Mouse (Mus musculus): ENCODE results near the gene Ppme1. TPM values are rescaled to one million over a fixed set of nuclear protein-coding genes. Genes with fewer than 3 reads are reported as not detected.
A peak's percentile ranks its signal among the peaks of the same experiment; 100 is the strongest.

Gene Ppme1
- polyA plus RNA-seq, 1 experiment from 2014 or later: 52.4 TPM

- H3K27ac ChIP-seq (ENCODE audit: low read length): no peak overlapping the region
- 55% methylated on average over 6 of the region's 6 CpGs for WGBS
- no peak overlapping the region for H3K9ac ChIP-seq (ENCODE audit: low read depth, low read length)
- ATAC-seq: no peak
- H3K9me3 ChIP-seq (ENCODE audit: control insufficient read depth, low read length): no peaks in the 10 kb centered on the region
- no peaks in the 10 kb centered on the region for H3K4me1 ChIP-seq (ENCODE audit: control insufficient read depth, insufficient read depth, low read length)
- H3K4me2 ChIP-seq (ENCODE audit: low read depth, low read length): no peak overlapping the region
- no peak overlapping the region for H3K4me3 ChIP-seq (ENCODE audit: low read length)
- H3K27me3 ChIP-seq (replicated peaks; ENCODE audit: control insufficient read depth, insufficient read depth, low read length): no peaks in the 10 kb centered on the region
- H3K36me3 ChIP-seq (ENCODE audit: control insufficient read depth, insufficient read depth, low read length): no peaks in the 10 kb centered on the region
These were observed 62.4 kb downstream of the Ppme1 start for GRCm38 (mm10) chr7:100309679-100310078.

GRCm38 (mm10) chr7:100309216-100309615 lies 62.9 kb downstream of the Ppme1 start:
- WGBS: 52% methylated on average over 1 of the region's 1 CpGs
- H3K36me3 ChIP-seq (ENCODE audit: control insufficient read depth, insufficient read depth, low read length): no peaks in the 10 kb centered on the region
- no peaks in the 10 kb centered on the region for H3K9me3 ChIP-seq (ENCODE audit: control insufficient read depth, low read length)
- no peak overlapping the region for H3K9ac ChIP-seq (ENCODE audit: low read depth, low read length)
- H3K27me3 ChIP-seq (replicated peaks; ENCODE audit: control insufficient read depth, insufficient read depth, low read length): no peaks in the 10 kb centered on the region
- no peak overlapping the region for H3K4me2 ChIP-seq (ENCODE audit: low read depth, low read length)
- no peaks in the 10 kb centered on the region for H3K4me1 ChIP-seq (ENCODE audit: control insufficient read depth, insufficient read depth, low read length)
- no peak overlapping the region for H3K27ac ChIP-seq (ENCODE audit: low read length)
- no peak overlapping the region for H3K4me3 ChIP-seq (ENCODE audit: low read length)
- peak; percentile 36; the same call in 1 of the 2 replicates for ATAC-seq

GRCm38 (mm10) chr7:100307872-100308653 lies 64.0 kb downstream of the Ppme1 start:
- no peak overlapping the region for H3K4me2 ChIP-seq (ENCODE audit: low read depth, low read length)
- no peaks in the 10 kb centered on the region for H3K27me3 ChIP-seq (replicated peaks; ENCODE audit: control insufficient read depth, insufficient read depth, low read length)
- H3K36me3 ChIP-seq (ENCODE audit: control insufficient read depth, insufficient read depth, low read length): no peaks in the 10 kb centered on the region
- no peak overlapping the region for H3K9ac ChIP-seq (ENCODE audit: low read depth, low read length)
- WGBS: 72% methylated on average over 5 of the region's 6 CpGs
- H3K4me1 ChIP-seq (ENCODE audit: control insufficient read depth, insufficient read depth, low read length): no peaks in the 10 kb centered on the region
- no peaks in the 10 kb centered on the region for H3K9me3 ChIP-seq (ENCODE audit: control insufficient read depth, low read length)
- no peak overlapping the region for H3K4me3 ChIP-seq (ENCODE audit: low read length)
- no peak overlapping the region for H3K27ac ChIP-seq (ENCODE audit: low read length)
- no peak for ATAC-seq

- Histone ChIP-seq H3K27ac (ENCODE audit: low read length) (no peak overlapping the region), H3K27me3 (replicated peaks; ENCODE audit: control insufficient read depth, insufficient read depth, low read length) (no peaks in the 10 kb centered on the region), H3K4me3 (ENCODE audit: low read length) (no peak overlapping the region), H3K4me2 (ENCODE audit: low read depth, low read length) (no peak overlapping the region), H3K9me3 (ENCODE audit: control insufficient read depth, low read length) (no peaks in the 10 kb centered on the region), H3K9ac (ENCODE audit: low read depth, low read length) (no peak overlapping the region), H3K4me1 (ENCODE audit: control insufficient read depth, insufficient read depth, low read length) (peaks cover 4% of the 10 kb centered on the region; the same call in 1 of the 2 replicates), H3K36me3 (ENCODE audit: control insufficient read depth, insufficient read depth, low read length) (no peaks in the 10 kb centered on the region)
- ATAC-seq: no peak
- WGBS: 92% methylated on average over 9 of the region's 9 CpGs
These were observed 66.2 kb downstream of the Ppme1 start for GRCm38 (mm10) chr7:100305894-100306293.

GRCm38 (mm10) chr7:100302316-100302715 lies 69.8 kb downstream of the Ppme1 start:
- Histone ChIP-seq H3K9me3 (ENCODE audit: control insufficient read depth, low read length) (no peaks in the 10 kb centered on the region), H3K4me3 (ENCODE audit: low read length) (no peak overlapping the region), H3K36me3 (ENCODE audit: control insufficient read depth, insufficient read depth, low read length) (no peaks in the 10 kb centered on the region), H3K27ac (ENCODE audit: low read length) (peak overlapping the region; percentile 4; the same call in 1 of the 2 replicates), H3K4me1 (ENCODE audit: control insufficient read depth, insufficient read depth, low read length) (peaks cover 4% of the 10 kb centered on the region; the same call in 1 of the 2 replicates), H3K27me3 (replicated peaks; ENCODE audit: control insufficient read depth, insufficient read depth, low read length) (no peaks in the 10 kb centered on the region), H3K9ac (ENCODE audit: low read depth, low read length) (no peak overlapping the region), H3K4me2 (ENCODE audit: low read depth, low read length) (no peak overlapping the region)
- ATAC-seq: no peak
- WGBS: 36% methylated on average over 4 of the region's 4 CpGs

GRCm38 (mm10) chr7:100301390-100301789 lies 70.7 kb downstream of the Ppme1 start:
- 69% methylated on average over 3 of the region's 3 CpGs for WGBS
- peaks cover 4% of the 10 kb centered on the region; the same call in 1 of the 2 replicates for H3K4me1 ChIP-seq (ENCODE audit: control insufficient read depth, insufficient read depth, low read length)
- no peak overlapping the region for H3K4me3 ChIP-seq (ENCODE audit: low read length)
- H3K27me3 ChIP-seq (replicated peaks; ENCODE audit: control insufficient read depth, insufficient read depth, low read length): no peaks in the 10 kb centered on the region
- no peak overlapping the region for H3K4me2 ChIP-seq (ENCODE audit: low read depth, low read length)
- ATAC-seq: peak; percentile 69
- H3K27ac ChIP-seq (ENCODE audit: low read length): no peak overlapping the region
- no peak overlapping the region for H3K9ac ChIP-seq (ENCODE audit: low read depth, low read length)
- H3K36me3 ChIP-seq (ENCODE audit: control insufficient read depth, insufficient read depth, low read length): no peaks in the 10 kb centered on the region
- H3K9me3 ChIP-seq (ENCODE audit: control insufficient read depth, low read length): no peaks in the 10 kb centered on the region

GRCm38 (mm10) chr7:100298861-100299510 lies 73.1 kb downstream of the Ppme1 start:
- Histone ChIP-seq H3K4me2 (ENCODE audit: low read depth, low read length) (no peak overlapping the region), H3K9ac (ENCODE audit: low read depth, low read length) (no peak overlapping the region), H3K9me3 (ENCODE audit: control insufficient read depth, low read length) (no peaks in the 10 kb centered on the region), H3K27ac (ENCODE audit: low read length) (no peak overlapping the region), H3K4me3 (ENCODE audit: low read length) (no peak overlapping the region), H3K4me1 (ENCODE audit: control insufficient read depth, insufficient read depth, low read length) (peaks cover 4% of the 10 kb centered on the region; the same call in 1 of the 2 replicates), H3K27me3 (replicated peaks; ENCODE audit: control insufficient read depth, insufficient read depth, low read length) (no peaks in the 10 kb centered on the region), H3K36me3 (ENCODE audit: control insufficient read depth, insufficient read depth, low read length) (no peaks in the 10 kb centered on the region)
- WGBS: 70% methylated on average over 14 of the region's 14 CpGs
- no peak for ATAC-seq

GRCm38 (mm10) chr7:100296699-100297098 lies 75.4 kb downstream of the Ppme1 start:
- Histone ChIP-seq H3K27me3 (replicated peaks; ENCODE audit: control insufficient read depth, insufficient read depth, low read length) (no peaks in the 10 kb centered on the region), H3K4me1 (ENCODE audit: control insufficient read depth, insufficient read depth, low read length) (peaks cover 3% of the 10 kb centered on the region; the same call in 1 of the 2 replicates), H3K4me3 (ENCODE audit: low read length) (no peak overlapping the region), H3K4me2 (ENCODE audit: low read depth, low read length) (no peak overlapping the region), H3K27ac (ENCODE audit: low read length) (no peak overlapping the region), H3K9me3 (ENCODE audit: control insufficient read depth, low read length) (no peaks in the 10 kb centered on the region), H3K9ac (ENCODE audit: low read depth, low read length) (no peak overlapping the region), H3K36me3 (ENCODE audit: control insufficient read depth, insufficient read depth, low read length) (no peaks in the 10 kb centered on the region)
- 87% methylated on average over 6 of the region's 6 CpGs for WGBS
- no peak for ATAC-seq

- H3K4me3 ChIP-seq (ENCODE audit: low read length): no peak overlapping the region
- H3K27me3 ChIP-seq (replicated peaks; ENCODE audit: control insufficient read depth, insufficient read depth, low read length): no peaks in the 10 kb centered on the region
- H3K4me2 ChIP-seq (ENCODE audit: low read depth, low read length): no peak overlapping the region
- no peaks in the 10 kb centered on the region for H3K4me1 ChIP-seq (ENCODE audit: control insufficient read depth, insufficient read depth, low read length)
- 77% methylated on average over 2 of the region's 2 CpGs for WGBS
- no peak for ATAC-seq
- H3K36me3 ChIP-seq (ENCODE audit: control insufficient read depth, insufficient read depth, low read length): no peaks in the 10 kb centered on the region
- no peak overlapping the region for H3K9ac ChIP-seq (ENCODE audit: low read depth, low read length)
- H3K27ac ChIP-seq (ENCODE audit: low read length): no peak overlapping the region
- H3K9me3 ChIP-seq (ENCODE audit: control insufficient read depth, low read length): no peaks in the 10 kb centered on the region
These were observed 76.4 kb downstream of the Ppme1 start for GRCm38 (mm10) chr7:100295745-100296144.
